Mouse (Mus musculus) olfactory bulb, adult 2 months (tissue): ENCODE data around the gene Psen1.

Source experiments
- CTCF ChIP-seq: fragments of 200-500 bp; IDR thresholded peaks from 2 replicates; pipeline ENCODE4 v1.5.1; 2012; ENCODE audit warnings: low read depth, mild to moderate bottlenecking, low read length, moderate library complexity; ENCODE audit not compliant: insufficient read depth
- POLR2A ChIP-seq: fragments of 200-500 bp; IDR thresholded peaks from 2 replicates; pipeline ENCODE4 v1.6.1; 2012; ENCODE audit warnings: mild to moderate bottlenecking, low read depth, low read length, moderate library complexity; ENCODE audit not compliant: insufficient read depth

- TF ChIP-seq CTCF (no peak), POLR2A (no peak)
Measured at GRCm38 (mm10) chr12:83713749-83714148, 25.8 kb downstream of the Psen1 start.
